Mouse (Mus musculus) layer of hippocampus, postnatal 36 days (tissue): ENCODE results near the gene Nfib. TPM values are rescaled to one million over a fixed set of nuclear protein-coding genes. Genes with fewer than 3 reads are reported as not detected.

Experiments
- DNase-seq, 2 experiments: peaks; one replicate each; pipeline ENCODE4 v3.0.0; 2022
- total RNA-seq, 2 experiments: library from RNA; stranded (reverse); gene quantifications; 2 replicates each; pipeline ENCODE4 v1.2.3; 2021

Gene Nfib
- total RNA-seq, 2 experiments from 2014 or later, result 181 to 202 TPM

DNA sequence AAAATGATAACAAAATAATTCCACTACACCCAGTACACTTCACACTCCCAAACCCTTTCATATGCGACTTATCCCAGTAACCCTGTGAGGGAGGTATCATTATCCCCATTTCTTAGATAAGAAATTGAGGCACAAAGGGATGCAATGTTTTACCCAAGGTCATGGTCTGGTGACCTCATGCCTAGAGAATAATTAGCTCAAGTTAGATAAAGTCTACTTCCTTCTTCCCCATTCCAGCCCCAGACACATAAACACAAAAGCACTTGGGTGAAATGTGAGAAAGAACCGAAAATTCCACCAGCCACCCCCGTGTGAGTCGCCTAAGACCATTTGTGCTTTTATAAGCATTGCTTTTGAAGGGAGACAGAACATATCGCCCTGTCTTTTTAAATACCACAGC, 293.6 kb downstream of the Nfib start:
- no peak for DNase-seq

GRCm38 (mm10) chr4:82408463-82409404, 296.8 kb downstream of the Nfib start:
- no peak for DNase-seq

DNA sequence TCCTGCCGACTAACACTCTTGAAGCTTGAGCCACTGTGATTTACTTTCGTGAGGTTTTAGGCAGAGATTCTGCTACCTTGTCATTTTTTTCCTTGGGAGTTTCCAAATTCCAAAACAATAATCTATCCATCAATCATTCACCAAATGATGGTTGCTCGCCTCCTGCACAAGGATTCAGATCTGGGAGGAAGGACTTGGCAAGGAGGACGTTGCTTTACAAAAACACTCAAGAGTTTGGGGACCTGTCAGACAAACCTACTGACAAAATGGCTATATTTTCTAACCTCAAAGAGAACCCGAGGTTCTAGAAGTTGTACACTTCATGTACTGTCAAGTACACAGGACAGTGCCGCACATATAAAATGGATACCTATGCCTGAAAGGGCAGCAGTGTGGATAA, 299.0 kb downstream of the Nfib start:
- DNase-seq, result no peak

DNA sequence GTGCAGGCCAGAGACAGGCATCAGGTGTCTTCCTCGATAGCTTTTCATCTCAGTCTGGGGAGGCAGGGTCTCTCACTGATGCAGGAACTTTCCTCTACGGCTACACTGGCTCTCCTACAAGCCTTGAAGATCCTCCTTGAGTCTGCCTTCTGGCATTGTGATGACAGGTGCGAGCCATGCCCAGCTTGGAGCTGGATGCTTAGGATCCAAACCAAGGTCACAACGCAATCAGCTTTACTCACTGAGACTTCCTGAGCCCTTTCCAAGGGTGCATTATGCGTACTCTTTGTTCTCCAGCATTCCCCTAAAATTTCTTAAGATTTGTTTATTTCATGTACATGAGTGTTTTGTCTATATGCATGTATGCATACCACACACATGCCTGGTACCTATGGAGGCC, 299.8 kb downstream of the Nfib start:
- DNase-seq, result no peak

DNA sequence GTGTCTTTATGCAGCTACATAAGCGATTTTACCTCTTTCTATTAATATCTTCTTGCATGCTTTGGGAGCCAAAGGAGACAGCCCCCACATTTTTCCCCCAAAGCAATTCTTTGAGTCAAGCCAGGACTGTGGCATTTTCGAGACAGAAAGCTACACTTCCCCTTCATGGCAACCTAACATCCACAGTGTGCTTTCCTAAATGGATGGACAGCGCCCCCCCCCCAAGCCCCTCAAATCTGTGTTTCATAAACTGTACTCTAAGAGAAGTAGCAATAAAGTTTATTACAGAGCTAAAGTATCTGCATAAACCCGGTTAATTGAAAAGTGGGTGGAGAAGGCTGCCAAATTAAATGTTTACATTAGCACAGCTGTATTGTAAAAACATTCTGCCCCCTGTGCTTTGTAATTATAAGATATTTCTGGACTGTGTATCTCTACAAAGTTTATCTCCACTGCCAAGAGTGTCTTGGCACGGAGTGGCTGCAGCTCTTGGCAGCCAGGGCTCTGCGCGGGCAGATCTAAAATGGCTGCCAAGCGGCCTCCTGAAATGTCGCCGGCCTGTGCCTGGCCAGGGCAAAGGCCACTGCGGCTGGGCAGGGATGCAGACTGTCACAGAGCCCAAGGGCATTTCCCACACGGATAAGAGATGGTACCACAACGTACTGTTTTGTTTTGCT, 301.4 kb downstream of the Nfib start:
- peak; percentile 57 to 58 for DNase-seq

DNA sequence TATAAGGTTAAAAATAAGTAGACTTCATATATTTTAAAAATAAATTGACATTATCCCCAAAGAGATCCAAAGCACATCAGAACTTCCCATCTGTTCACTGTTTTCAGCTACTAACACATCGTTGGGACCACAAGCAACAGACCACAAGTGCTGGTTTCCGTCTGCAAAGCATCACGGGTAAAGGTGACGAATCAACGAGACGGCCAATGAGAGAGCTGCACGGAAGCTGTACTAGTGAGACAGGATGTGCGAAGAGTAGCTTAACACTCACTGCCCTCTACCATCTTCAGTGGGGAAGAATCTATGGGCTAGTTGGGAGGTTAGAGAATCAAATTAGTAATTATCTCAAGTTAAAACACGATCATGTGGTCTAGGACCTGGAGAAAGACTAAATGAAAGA, 302.9 kb downstream of the Nfib start:
- no peak for DNase-seq

GRCm38 (mm10) chr4:82401450-82402061, 304.0 kb downstream of the Nfib start:
- no peak for DNase-seq

- DNase-seq, result no peak
Measured at GRCm38 (mm10) chr4:82400536-82400935, 305.0 kb downstream of the Nfib start.

DNA sequence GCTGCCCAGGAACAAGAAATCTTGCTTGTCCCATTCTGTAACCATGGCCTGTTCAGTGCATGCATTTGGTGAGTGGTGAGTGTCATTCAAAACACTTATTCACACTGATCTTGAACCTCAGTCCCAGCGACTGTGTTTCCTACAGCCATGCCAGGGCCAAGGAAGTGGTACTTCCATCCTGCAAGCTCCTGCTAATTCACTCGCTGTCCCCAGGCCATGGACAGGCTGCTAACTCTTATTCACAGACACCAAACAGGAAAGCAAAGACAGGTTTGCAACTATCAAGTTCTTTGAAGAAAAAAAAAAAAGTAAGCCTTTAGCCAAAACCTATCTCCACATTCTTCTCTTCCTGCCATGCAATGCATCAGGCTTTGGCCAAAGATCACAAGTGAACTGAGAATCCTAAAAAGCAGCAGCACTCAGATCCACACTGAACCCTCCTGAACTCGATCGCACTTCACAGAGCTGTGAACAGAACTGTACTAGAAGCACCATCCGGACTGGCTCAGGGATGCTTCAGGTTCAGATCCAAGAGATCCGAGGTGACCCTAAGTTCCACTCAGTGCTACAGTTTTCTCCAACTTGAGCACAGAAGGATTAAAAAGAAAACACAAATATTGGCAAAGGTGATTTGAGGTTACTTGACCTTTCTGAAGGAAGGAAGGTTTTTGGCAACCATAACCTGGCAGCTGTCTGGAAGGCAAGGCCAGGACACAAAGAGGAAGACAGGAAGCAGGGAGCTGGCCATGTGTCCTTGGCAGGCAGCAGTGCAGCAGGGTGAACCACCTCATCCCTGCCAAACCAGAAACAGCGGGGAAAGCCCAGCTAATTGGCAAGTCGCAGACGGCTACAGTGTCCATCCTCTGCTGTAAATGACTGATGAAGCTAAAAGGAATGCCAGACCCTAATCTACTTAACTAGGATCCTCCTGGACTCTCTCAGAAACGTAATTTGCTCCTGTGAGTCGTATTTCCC, 305.9 kb downstream of the Nfib start:
- peak; percentile 41 to 43 for DNase-seq

GRCm38 (mm10) chr4:82398282-82398681, 307.3 kb downstream of the Nfib start:
- DNase-seq, result no peak

- no peak for DNase-seq
Measured at GRCm38 (mm10) chr4:82396805-82397204, 308.7 kb downstream of the Nfib start.

DNA sequence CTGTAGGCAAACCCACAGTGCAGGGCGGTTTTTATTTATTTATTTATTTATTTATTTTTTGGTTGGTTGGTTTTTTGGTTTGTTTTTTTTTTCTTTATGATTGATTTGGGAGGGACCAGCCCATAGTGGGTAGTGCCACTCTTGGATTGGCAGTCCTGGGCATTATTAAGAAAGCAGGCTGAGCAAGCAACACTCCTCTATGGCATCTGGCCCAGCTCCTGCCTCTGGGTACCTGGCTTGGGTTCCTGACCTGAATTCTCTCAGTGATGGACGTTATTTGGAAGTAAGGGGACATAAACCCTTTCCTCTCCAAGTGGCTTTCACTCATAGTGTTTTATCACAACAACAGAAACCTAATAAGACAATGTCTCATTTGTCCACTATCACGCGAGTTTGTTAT, 309.5 kb downstream of the Nfib start:
- DNase-seq, result no peak

GRCm38 (mm10) chr4:82394346-82394745, 311.2 kb downstream of the Nfib start:
- no peak for DNase-seq

- DNase-seq, result no peak
Measured at GRCm38 (mm10) chr4:82393021-82393420, 312.5 kb downstream of the Nfib start.

DNA sequence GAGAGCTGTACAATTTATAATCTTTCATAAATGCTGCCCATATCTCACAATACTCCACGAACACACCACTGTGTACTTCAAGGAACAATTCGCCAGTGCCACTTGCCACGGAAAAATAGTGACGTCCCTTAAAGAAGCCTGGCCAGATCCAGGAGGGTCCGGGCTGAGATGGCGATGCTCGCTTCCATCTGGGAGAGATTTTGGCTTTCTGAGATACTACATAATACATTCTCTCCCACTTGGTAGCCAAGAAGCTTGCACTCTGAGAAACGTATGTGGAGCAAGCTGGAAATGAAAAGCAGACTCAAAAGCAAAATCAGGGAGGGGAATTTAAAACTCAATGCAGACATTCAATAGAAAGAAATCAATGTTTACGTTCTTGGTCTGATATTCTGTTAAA, 313.1 kb downstream of the Nfib start:
- no peak for DNase-seq

DNA sequence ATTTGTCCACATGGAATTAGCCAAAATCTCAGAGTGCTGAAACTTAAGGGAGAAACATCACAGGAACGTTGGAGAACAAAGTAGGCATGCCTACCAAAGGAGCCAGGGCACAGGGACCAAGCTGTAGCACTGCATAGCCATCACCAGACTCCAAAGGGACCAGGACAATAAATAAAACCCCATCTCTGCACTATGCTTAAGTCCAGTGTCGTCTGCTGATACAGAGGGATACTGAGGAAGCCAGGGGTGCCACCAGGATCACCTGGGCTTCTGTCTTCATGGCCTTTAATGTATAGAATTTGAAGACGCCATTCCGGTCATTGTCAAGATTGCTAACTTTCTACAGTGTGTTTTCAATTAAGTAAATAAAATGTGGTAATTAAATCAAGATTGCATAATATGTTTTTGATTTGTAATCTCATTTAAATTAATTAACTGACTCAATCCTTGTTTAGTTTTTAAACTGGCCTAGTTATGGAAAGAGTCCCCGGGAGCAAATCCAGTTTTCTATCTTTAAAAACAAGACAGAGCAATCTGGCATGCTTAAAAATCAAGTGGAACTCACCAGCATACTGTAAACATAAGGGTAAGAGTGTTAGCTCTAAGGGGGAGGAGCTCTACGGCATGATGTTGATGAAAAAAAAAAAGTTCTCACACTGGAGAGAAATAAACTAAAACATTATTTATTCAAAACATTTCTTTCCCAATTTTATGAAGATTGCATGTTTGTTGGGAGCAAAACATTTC, 313.7 kb downstream of the Nfib start:
- no peak for DNase-seq

DNA sequence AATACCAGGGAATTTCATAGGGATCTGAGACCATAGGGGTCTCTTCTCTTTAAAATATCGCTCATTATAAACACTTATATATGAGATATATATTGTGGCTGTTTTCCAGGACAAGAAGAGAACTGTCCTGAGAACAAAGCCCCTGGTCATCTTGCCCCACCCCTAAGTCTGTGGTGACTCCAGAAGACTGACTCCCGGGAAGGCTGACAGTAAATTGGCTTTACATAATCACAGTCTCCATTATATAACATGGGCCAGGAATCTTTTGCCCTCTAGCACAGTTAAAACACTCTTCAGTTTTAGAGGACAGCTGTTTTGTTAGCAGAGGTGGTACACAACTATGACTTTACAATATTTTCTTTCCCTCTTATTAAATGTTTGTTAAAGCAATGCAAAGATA, 315.0 kb downstream of the Nfib start:
- DNase-seq, result no peak

DNA sequence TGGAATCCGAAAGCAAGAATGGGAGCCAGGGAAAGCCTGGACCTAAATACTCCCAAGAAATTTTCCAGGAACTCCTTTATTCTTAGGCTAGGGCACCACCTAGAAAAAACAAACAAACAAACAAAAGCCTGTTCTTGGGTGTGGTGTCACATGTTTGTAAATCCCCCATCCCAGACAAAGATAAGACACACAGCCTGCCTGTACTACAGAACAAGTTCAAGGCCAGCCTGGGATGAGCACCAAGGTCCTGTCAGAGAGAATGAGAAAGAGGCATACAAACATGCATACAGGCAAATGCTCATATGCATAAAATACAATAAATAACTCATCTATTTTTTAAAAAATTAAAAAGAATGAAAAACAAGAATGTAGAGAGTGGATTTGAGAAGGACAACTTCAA, 315.7 kb downstream of the Nfib start:
- no peak for DNase-seq

- DNase-seq, result no peak
Measured at GRCm38 (mm10) chr4:82387620-82388019, 317.9 kb downstream of the Nfib start.

DNA sequence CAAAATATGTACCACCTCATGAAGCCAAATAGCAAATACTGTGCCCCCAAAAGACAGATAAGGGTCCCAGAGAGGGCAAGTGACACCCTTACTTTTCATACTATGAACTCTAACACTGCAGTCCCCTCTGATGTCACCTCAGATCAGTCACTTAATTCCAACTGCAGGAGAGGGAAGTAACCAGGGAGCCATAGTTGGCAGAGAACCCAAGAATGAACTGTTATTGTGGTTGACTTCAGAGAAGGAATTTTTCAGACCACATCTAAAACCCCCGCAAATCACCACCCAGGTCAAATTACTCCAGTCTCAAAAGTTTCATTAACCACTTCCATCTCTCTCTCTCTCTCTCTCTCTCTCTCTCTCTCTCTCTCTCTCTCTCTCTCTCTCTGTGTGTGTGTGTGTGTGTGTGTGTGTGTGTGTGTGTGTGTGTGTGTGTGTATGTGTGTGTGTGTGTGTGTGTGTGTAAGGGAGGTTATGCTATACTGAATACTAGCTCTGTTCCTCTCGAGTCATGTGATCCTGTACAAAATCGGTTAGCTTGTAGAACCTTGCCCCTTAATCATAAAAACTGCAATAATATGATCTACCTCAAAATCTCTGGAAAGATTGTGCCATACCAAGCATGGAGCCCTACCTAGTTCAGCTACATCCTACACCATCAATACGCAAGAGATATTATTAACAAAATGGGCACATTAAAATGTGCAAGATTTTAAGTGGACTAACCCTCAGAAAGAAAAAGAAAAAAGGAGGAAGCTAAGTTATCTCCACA, 319.1 kb downstream of the Nfib start:
- no peak for DNase-seq

DNA sequence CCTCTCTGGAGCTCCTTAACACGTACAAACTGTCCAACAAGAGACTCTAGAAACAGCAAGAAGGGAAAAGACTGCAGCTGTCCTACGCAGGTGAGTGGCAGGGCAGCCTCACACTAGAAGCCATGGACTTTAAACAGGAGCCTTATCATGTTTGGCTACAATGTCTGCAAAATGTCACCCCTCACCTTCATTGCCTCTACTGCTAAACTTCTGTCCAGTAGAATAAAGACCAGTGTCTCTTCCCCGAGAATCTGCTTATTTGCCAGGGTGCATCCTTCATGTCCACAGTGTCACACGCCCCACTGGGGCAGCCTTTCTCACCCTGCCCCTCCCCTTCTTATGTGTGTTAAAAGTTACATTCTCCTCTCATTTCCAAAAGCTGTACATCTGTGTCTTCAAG, 319.9 kb downstream of the Nfib start:
- no peak for DNase-seq
